Comparison of ENCODE assay signal across 11 mouse cellular contexts in genomic region chr12:86189601-86190323, GRCm38 (mm10). TPM values are rescaled to one million over a fixed set of nuclear protein-coding genes. Genes with fewer than 3 reads are reported as not detected.
A peak's percentile ranks its signal among the peaks of the same experiment; 100 is the strongest.
DNase-seq lines count a peak whose midpoint lies in the region; ATAC-seq lines count a peak whose summit lies in the region.
"Had no signal": no experiment of that assay in that cellular context is flagged by ENCODE, and none has a peak within 500 bp of the region (broad histone marks: within the 10 kb centered on the region; RNA-seq: fewer than 3 reads in every experiment).

No protein-coding gene starts in this region.

- H3K9me3 ChIP-seq in heart, embryonic 16.5 days (replicated peaks; ENCODE audit: control insufficient read depth, low read length): no peaks in the 10 kb centered on the region
- no peaks in the 10 kb centered on the region for H3K9me3 ChIP-seq in midbrain, embryonic 13.5 days
- H3K9me3 ChIP-seq in midbrain, embryonic 15.5 days: no peaks in the 10 kb centered on the region
- H3K9me3 ChIP-seq in embryonic facial prominence, embryonic 10.5 days: no peaks in the 10 kb centered on the region
- H3K9me3 ChIP-seq in forebrain, embryonic 10.5 days: no peaks in the 10 kb centered on the region
- H3K9me3 ChIP-seq: liver, embryonic 13.5 days had no signal

- no peak for DNase-seq in heart, adult 9 months (ENCODE audit: low spot score in 2 of 2)
- DNase-seq in embryonic facial prominence, embryonic 10.5 days (ENCODE audit: low spot score): peak; percentile 52
- DNase-seq in telencephalon, adult 2 months (ENCODE audit: low read depth, low spot score): peak; percentile 48
- no peak for DNase-seq in forebrain, embryonic 10.5 days (ENCODE audit: extremely low spot score, low spot score)
- DNase-seq: forebrain, postnatal 0 days; kidney, adult 9 months; liver, embryonic 13.5 days had no signal

- H3K4me3 ChIP-seq in heart, embryonic 16.5 days (ENCODE audit: low read length): no peak overlapping the region
- H3K4me3 ChIP-seq in midbrain, embryonic 13.5 days (replicated peaks): no peak overlapping the region
- no peak overlapping the region for H3K4me3 ChIP-seq in midbrain, embryonic 15.5 days
- H3K4me3 ChIP-seq in embryonic facial prominence, embryonic 10.5 days: peak overlapping the region; percentile 32; the same call in 1 of the 2 replicates
- H3K4me3 ChIP-seq in forebrain, embryonic 10.5 days: no peak overlapping the region
- H3K4me3 ChIP-seq: liver, embryonic 13.5 days had no signal

- H3K9ac ChIP-seq in heart, embryonic 16.5 days (ENCODE audit: low read length): no peak overlapping the region
- 0 out of 2 replicates have a peak overlapping the region, but pooled peaks have one; percentile 14 for H3K9ac ChIP-seq in midbrain, embryonic 13.5 days (replicated peaks)
- no peak overlapping the region for H3K9ac ChIP-seq in midbrain, embryonic 15.5 days
- H3K9ac ChIP-seq: forebrain, postnatal 0 days; liver, embryonic 13.5 days had no signal

- H3K27me3 ChIP-seq in heart, embryonic 16.5 days (ENCODE audit: control insufficient read depth, insufficient read depth, low read length): no peaks in the 10 kb centered on the region
- H3K27me3 ChIP-seq in midbrain, embryonic 13.5 days: no peaks in the 10 kb centered on the region
- no peaks in the 10 kb centered on the region for H3K27me3 ChIP-seq in midbrain, embryonic 15.5 days (replicated peaks)
- H3K27me3 ChIP-seq in embryonic facial prominence, embryonic 10.5 days (replicated peaks; ENCODE audit: low read depth, poor library complexity, severe bottlenecking): peaks cover 13% of the 10 kb centered on the region
- H3K27me3 ChIP-seq in forebrain, embryonic 10.5 days (ENCODE audit: poor library complexity, severe bottlenecking): peaks cover 28% of the 10 kb centered on the region

- ATAC-seq in heart, embryonic 16.5 days (replicated peaks; ENCODE audit: extremely low read depth, insufficient read depth, low FRiP score): no peak
- no peak for ATAC-seq in midbrain, embryonic 13.5 days
- ATAC-seq in midbrain, embryonic 15.5 days (replicated peaks): no peak
- no peak for ATAC-seq in megakaryocyte, adult 5-6 weeks (ENCODE audit: poor library complexity, severe bottlenecking)
- ATAC-seq: forebrain, postnatal 0 days had no signal

- WGBS in heart, embryonic 16.5 days: 15% methylated on average over 19 of the region's 19 CpGs
- WGBS in midbrain, embryonic 13.5 days: 28% methylated on average over 19 of the region's 19 CpGs
- 28% methylated on average over 19 of the region's 19 CpGs for WGBS in midbrain, embryonic 15.5 days
- 25% methylated on average over 19 of the region's 19 CpGs for WGBS in embryonic facial prominence, embryonic 10.5 days
- 28% methylated on average over 19 of the region's 19 CpGs for WGBS in forebrain, embryonic 10.5 days

- H3K4me2 ChIP-seq in heart, embryonic 16.5 days (ENCODE audit: low read depth, low read length): peak overlapping the region; percentile 34
- no peak overlapping the region for H3K4me2 ChIP-seq in midbrain, embryonic 13.5 days (replicated peaks)
- no peak overlapping the region for H3K4me2 ChIP-seq in midbrain, embryonic 15.5 days
- H3K4me2 ChIP-seq: liver, embryonic 13.5 days had no signal

- H3K27ac ChIP-seq in heart, embryonic 16.5 days (ENCODE audit: low read length): no peak overlapping the region
- no peak overlapping the region for H3K27ac ChIP-seq in midbrain, embryonic 13.5 days
- H3K27ac ChIP-seq in midbrain, embryonic 15.5 days: no peak overlapping the region
- no peak overlapping the region for H3K27ac ChIP-seq in embryonic facial prominence, embryonic 10.5 days (replicated peaks)
- H3K27ac ChIP-seq in forebrain, embryonic 10.5 days: no peak overlapping the region; the same call in 1 of the 2 replicates
- H3K27ac ChIP-seq: liver, embryonic 13.5 days had no signal

- H3K36me3 ChIP-seq in heart, embryonic 16.5 days (ENCODE audit: control insufficient read depth, insufficient read depth): no peaks in the 10 kb centered on the region
- no peaks in the 10 kb centered on the region for H3K36me3 ChIP-seq in midbrain, embryonic 13.5 days
- H3K36me3 ChIP-seq in midbrain, embryonic 15.5 days (replicated peaks): no peaks in the 10 kb centered on the region
- no peaks in the 10 kb centered on the region for H3K36me3 ChIP-seq in embryonic facial prominence, embryonic 10.5 days (replicated peaks)
- no peaks in the 10 kb centered on the region for H3K36me3 ChIP-seq in forebrain, embryonic 10.5 days (replicated peaks)
- H3K36me3 ChIP-seq: liver, embryonic 13.5 days had no signal

- peaks cover 16% of the 10 kb centered on the region for H3K4me1 ChIP-seq in heart, embryonic 16.5 days (ENCODE audit: control insufficient read depth, insufficient read depth, low read length)
- H3K4me1 ChIP-seq in midbrain, embryonic 13.5 days (replicated peaks): peaks cover 27% of the 10 kb centered on the region
- peaks cover 18% of the 10 kb centered on the region for H3K4me1 ChIP-seq in midbrain, embryonic 15.5 days
- peaks cover 18% of the 10 kb centered on the region for H3K4me1 ChIP-seq in embryonic facial prominence, embryonic 10.5 days
- H3K4me1 ChIP-seq in forebrain, embryonic 10.5 days: peaks cover 30% of the 10 kb centered on the region
- H3K4me1 ChIP-seq: liver, embryonic 13.5 days had no signal

RNA-seq across cellular contexts. Expression of gene Gpatch2l, which starts 51.9 kb away (rescaled TPM):
- 12.2 and 12.8 TPM in 2 replicates for polyA plus RNA-seq in heart, embryonic 16.5 days (2015; fragmentation: Nextera tagmentation; extraction: Ambion mirVana)
- polyA plus RNA-seq in midbrain, embryonic 13.5 days (2015; fragmentation: Nextera tagmentation; extraction: Ambion mirVana): 26.7 and 27.2 TPM in 2 replicates
- polyA plus RNA-seq in midbrain, embryonic 15.5 days (2015; fragmentation: Nextera tagmentation; extraction: Ambion mirVana): 31.2 and 32.4 TPM in 2 replicates
- 16.5 and 16.8 TPM in 2 replicates for polyA plus RNA-seq in embryonic facial prominence, embryonic 10.5 days (2016; fragmentation: Nextera tagmentation; extraction: Ambion mirVana)
- 16.6 and 18.3 TPM in 2 replicates for polyA plus RNA-seq in forebrain, embryonic 10.5 days (2016; fragmentation: Nextera tagmentation; extraction: Ambion mirVana)
- 28.2 and 31.8 TPM in 2 replicates for total RNA-seq in megakaryocyte, adult 5-6 weeks (2015)
- 47.5 and 48.7 TPM in 2 replicates for total RNA-seq in megakaryocyte, adult 5-6 weeks (2017)

Comparison
In these comparisons a context has a peak if more than half of its experiments do, and no peak if none do; other contexts are left out.
1. DNase-seq: peak in embryonic facial prominence, embryonic 10.5 days (single experiment) and telencephalon, adult 2 months (single experiment); none in heart, adult 9 months (0 of 2) and forebrain, embryonic 10.5 days (single experiment).